Mouse (Mus musculus): ENCODE data around the gene Rab4a. TPM values are rescaled to one million over a fixed set of nuclear protein-coding genes. Genes with fewer than 3 reads are reported as not detected.

Rab4a gene
- total and polyA plus RNA-seq, 3 experiments: 22.2 to 44.6 TPM; not detected in 1

DNA sequence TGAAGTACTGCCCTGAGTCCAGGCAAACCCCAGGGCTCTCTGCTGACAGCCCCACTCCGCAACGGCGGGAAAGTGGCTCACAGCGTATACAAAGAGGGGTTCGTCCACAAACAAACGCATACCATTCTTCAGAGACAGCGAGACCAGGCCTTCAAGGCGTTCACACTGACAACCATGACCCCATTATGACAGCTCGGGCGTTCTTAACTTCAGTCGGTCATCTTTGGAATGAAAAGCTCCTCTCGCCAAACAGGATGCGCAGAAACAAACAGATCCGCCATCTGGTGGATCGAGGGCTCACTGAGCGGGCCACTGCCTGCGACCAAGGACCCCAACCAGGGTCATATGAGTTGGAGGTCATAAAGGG lies 52.8 kb downstream of the Rab4a start:
- H3K27ac ChIP-seq (ENCODE audit: control insufficient read depth, low read depth, low read length): peak overlapping the region; percentile 56
- TF ChIP-seq GABPA (IDR thresholded peaks at IDR 0.05; ENCODE audit: low read depth, low read length): no peak
- no peak for TF ChIP-seq MAFK (IDR thresholded peaks at IDR 0.05; ENCODE audit: borderline replicate concordance, low read depth, low read length)
- TF ChIP-seq MXI1 (IDR thresholded peaks at IDR 0.05; ENCODE audit: low read depth, low read length): peak; percentile 11; the same call in 1 of the 2 replicates
- TF ChIP-seq E2F4 (IDR thresholded peaks at IDR 0.05; ENCODE audit: borderline replicate concordance, low read depth, low read length): peak; percentile 74; the same call in 1 of the 2 replicates
- no peak for DNase-seq (ENCODE audit: low read depth, low spot score)

DNA sequence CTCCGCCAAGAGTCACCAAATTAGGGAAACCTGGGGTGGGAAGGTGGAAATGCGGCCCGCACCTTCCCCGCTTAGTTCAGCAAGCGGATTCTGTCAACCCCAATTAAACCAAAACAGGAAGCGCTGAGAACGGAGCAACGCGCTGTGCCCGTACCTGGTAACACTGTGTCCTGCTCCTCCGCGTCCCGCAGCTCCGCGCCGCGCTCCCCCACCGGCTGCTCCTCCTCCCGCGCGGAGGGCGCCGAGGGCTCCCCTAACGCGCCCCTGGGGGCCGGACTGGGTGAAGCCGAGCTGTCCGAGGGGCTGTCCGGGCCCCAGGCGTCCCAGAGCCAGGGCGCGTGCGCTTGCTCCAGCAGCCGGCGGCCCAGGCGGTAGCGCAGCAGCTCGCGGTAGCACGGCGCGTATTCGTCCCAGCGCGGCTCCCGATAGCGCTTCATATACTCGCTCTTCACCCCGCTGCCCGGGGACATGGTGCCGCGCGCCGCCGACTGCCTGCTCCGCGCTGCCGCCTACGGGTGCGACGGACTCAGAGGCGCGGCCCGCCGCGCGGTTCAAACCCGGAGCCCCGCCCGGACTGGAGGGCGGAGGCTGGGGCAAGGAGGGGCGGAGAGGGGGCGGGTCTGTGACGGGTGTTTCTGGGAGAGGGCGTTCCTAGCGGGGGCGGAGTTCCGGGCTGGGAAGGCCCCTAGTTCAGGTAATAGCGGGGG lies 53.3 kb downstream of the Rab4a start:
- peak overlapping the region; percentile 83 to 94 for H3K4me3 ChIP-seq (ENCODE audit: control insufficient read depth in 1 of 2, insufficient read depth in 1 of 2, low read depth in 2 of 2, low read length in 2 of 2)
- H3K79me2 ChIP-seq (ENCODE audit: control insufficient read depth, insufficient read depth, low read length, poor library complexity): peaks cover 40% of the 10 kb centered on the region
- H3K9me3 ChIP-seq (replicated peaks; ENCODE audit: insufficient read depth, low read length): no peaks in the 10 kb centered on the region
- peak overlapping the region; percentile 86 for H3K9ac ChIP-seq (ENCODE audit: control insufficient read depth, low read depth, low read length, poor library complexity, severe bottlenecking)
- peaks cover 0 to 25% of the 10 kb centered on the region in 2 experiments; a peak in 2 of 4 replicates for H3K36me3 ChIP-seq (ENCODE audit: control insufficient read depth in 1 of 2, insufficient read depth in 2 of 2, low read length in 2 of 2)
- peak; percentile 94 for DNase-seq (ENCODE audit: low read depth, low spot score)
- peak overlapping the region; percentile 56 for H3K27ac ChIP-seq (ENCODE audit: control insufficient read depth, low read depth, low read length)
- H3K4me1 ChIP-seq (ENCODE audit: control insufficient read depth in 1 of 2, insufficient read depth in 2 of 2, low read length in 2 of 2): peaks cover 5 to 28% of the 10 kb centered on the region in 2 experiments
- H3K27me3 ChIP-seq (ENCODE audit: control insufficient read depth in 1 of 2, insufficient read depth in 2 of 2, low read length in 2 of 2): no peaks in the 10 kb centered on the region
- TF ChIP-seq BHLHE40 (IDR thresholded peaks at IDR 0.05; ENCODE audit: borderline replicate concordance, low read depth, low read length) (no peak), CTCF (IDR thresholded peaks at IDR 0.05 in 2 of 3, conservative IDR thresholded peaks at IDR 0.05 in 1 of 3; ENCODE audit: control insufficient read depth in 1 of 3, insufficient read depth in 1 of 3, low read depth in 2 of 3, low read length in 3 of 3, poor library complexity in 1 of 3, severe bottlenecking in 1 of 3) (peak in 2 of 3 experiments; percentile 12 to 30; a peak in 2 of 6 replicates), MAX (IDR thresholded peaks at IDR 0.05; ENCODE audit: low read length) (no peak), SMC3 (IDR thresholded peaks at IDR 0.05; ENCODE audit: low read depth, low read length) (0 out of 2 replicates have a peak, but pooled peaks have one; percentile 3), KAT2A (conservative IDR thresholded peaks at IDR 0.05; ENCODE audit: low read depth, low read length) (no peak), ZMIZ1 (IDR thresholded peaks at IDR 0.05; ENCODE audit: low read depth, low read length) (peak; percentile 74; the same call in 1 of the 2 replicates), MAZ (IDR thresholded peaks at IDR 0.05; ENCODE audit: low read depth, low read length) (peak; percentile 97), MYC (IDR thresholded peaks at IDR 0.05; ENCODE audit: low read depth, low read length) (no peak), NRF1 (IDR thresholded peaks at IDR 0.05; ENCODE audit: insufficient read depth, low read depth, low read length, poor library complexity, severe bottlenecking) (peak; percentile 57), ZC3H11A (IDR thresholded peaks at IDR 0.05; ENCODE audit: low read depth, low read length) (no peak), USF2 (IDR thresholded peaks at IDR 0.05; ENCODE audit: borderline replicate concordance in 1 of 2, insufficient read depth in 1 of 2, low read depth in 1 of 2, low read length in 2 of 2) (no peak), ZKSCAN1 (IDR thresholded peaks at IDR 0.05; ENCODE audit: low read depth, low read length) (no peak), POLR2AphosphoS5 (IDR thresholded peaks at IDR 0.05; ENCODE audit: borderline replicate concordance, low read depth, low read length) (no peak), ZNF384 (IDR thresholded peaks at IDR 0.05; ENCODE audit: low read depth, low read length) (no peak), ETS1 (IDR thresholded peaks at IDR 0.05; ENCODE audit: low read depth, low read length) (no peak; the same call in 1 of the 2 replicates), POLR2A (IDR thresholded peaks at IDR 0.05; ENCODE audit: control insufficient read depth in 1 of 2, insufficient read depth in 1 of 2, low read depth in 1 of 2, low read length in 2 of 2, poor library complexity in 1 of 2) (peak; percentile 70 to 85; a peak in 3 of 4 replicates), UBTF (IDR thresholded peaks at IDR 0.05; ENCODE audit: borderline replicate concordance, insufficient read depth, low read depth, low read length) (peak; percentile 85; the same call in 1 of the 2 replicates), USF1 (IDR thresholded peaks at IDR 0.05; ENCODE audit: low read depth, low read length) (no peak), TBP (IDR thresholded peaks at IDR 0.05; ENCODE audit: low read depth, low read length) (no peak), GATA1 (IDR thresholded peaks at IDR 0.05; ENCODE audit: low read depth, low read length) (no peak), POLR2AphosphoS2 (IDR thresholded peaks at IDR 0.05; ENCODE audit: low read length) (peak; percentile 53; the same call in 1 of the 2 replicates), GABPA (IDR thresholded peaks at IDR 0.05; ENCODE audit: low read depth, low read length) (no peak), HCFC1 (IDR thresholded peaks at IDR 0.05; ENCODE audit: low read depth, low read length) (no peak; the same call in 1 of the 2 replicates), MAFK (IDR thresholded peaks at IDR 0.05; ENCODE audit: borderline replicate concordance, low read depth, low read length) (no peak), MYB (IDR thresholded peaks at IDR 0.05; ENCODE audit: low read depth, low read length) (no peak), SIN3A (IDR thresholded peaks at IDR 0.05; ENCODE audit: low read length) (peak; percentile 61; the same call in 1 of the 2 replicates), CHD2 (IDR thresholded peaks at IDR 0.05; ENCODE audit: low read length) (no peak), E2F4 (IDR thresholded peaks at IDR 0.05; ENCODE audit: borderline replicate concordance, low read depth, low read length) (no peak)

More for the DNA sequence above, 52.8 kb downstream of the Rab4a start:
- no peaks in the 10 kb centered on the region for H3K27me3 ChIP-seq (ENCODE audit: control insufficient read depth in 1 of 2, insufficient read depth in 2 of 2, low read length in 2 of 2)
- peaks cover 44% of the 10 kb centered on the region for H3K79me2 ChIP-seq (ENCODE audit: control insufficient read depth, insufficient read depth, low read length, poor library complexity)
- peak overlapping the region; percentile 86 for H3K9ac ChIP-seq (ENCODE audit: control insufficient read depth, low read depth, low read length, poor library complexity, severe bottlenecking)
- H3K36me3 ChIP-seq (ENCODE audit: control insufficient read depth in 1 of 2, insufficient read depth in 2 of 2, low read length in 2 of 2): peaks cover 0 to 29% of the 10 kb centered on the region in 2 experiments; a peak in 2 of 4 replicates
- no peaks in the 10 kb centered on the region for H3K9me3 ChIP-seq (replicated peaks; ENCODE audit: insufficient read depth, low read length)
- peak overlapping the region; percentile 83 to 94 for H3K4me3 ChIP-seq (ENCODE audit: control insufficient read depth in 1 of 2, insufficient read depth in 1 of 2, low read depth in 2 of 2, low read length in 2 of 2)
- H3K4me1 ChIP-seq (ENCODE audit: control insufficient read depth in 1 of 2, insufficient read depth in 2 of 2, low read length in 2 of 2): peaks cover 8 to 29% of the 10 kb centered on the region in 2 experiments
